Mouse (Mus musculus) E14TG2a.4 (cell line): ENCODE measurements around the gene Slc38a4.

Experiments used
- H3K27me3 ChIP-seq: 2 replicates; pipeline ENCODE4 v1.6.1; 2014; ENCODE audit warnings: low read length, control low read depth; ENCODE audit not compliant: insufficient read depth
- H3K36me3 ChIP-seq: 2 replicates; pipeline ENCODE4 v1.6.1; 2014; ENCODE audit warnings: low read length, control low read depth; ENCODE audit not compliant: insufficient read depth
- H3K4me1 ChIP-seq: replicated peaks from 2 replicates; pipeline ENCODE4 v1.6.1; 2014; ENCODE audit warnings: low read depth, low read length, control low read depth
- H3K4me3 ChIP-seq: replicated peaks from 2 replicates; pipeline ENCODE4 v1.5.1; 2014; ENCODE audit warnings: mild to moderate bottlenecking, low read length
- H3K9me3 ChIP-seq: 2 replicates; pipeline ENCODE4 v1.6.1; 2014; ENCODE audit warnings: low read length, control low read depth
- CTCF ChIP-seq: conservative IDR thresholded peaks from 2 replicates; pipeline ENCODE4 v1.5.1; 2014; ENCODE audit warnings: low read length
- NANOG ChIP-seq: IDR thresholded peaks from 2 replicates; pipeline ENCODE4 v1.6.1; 2014; ENCODE audit warnings: borderline replicate concordance, low read length, mixed read lengths
- POU5F1 ChIP-seq: IDR thresholded peaks from 2 replicates; pipeline ENCODE4 v1.6.1; 2014; ENCODE audit warnings: low read length, borderline replicate concordance

The Slc38a4 gene

DNA sequence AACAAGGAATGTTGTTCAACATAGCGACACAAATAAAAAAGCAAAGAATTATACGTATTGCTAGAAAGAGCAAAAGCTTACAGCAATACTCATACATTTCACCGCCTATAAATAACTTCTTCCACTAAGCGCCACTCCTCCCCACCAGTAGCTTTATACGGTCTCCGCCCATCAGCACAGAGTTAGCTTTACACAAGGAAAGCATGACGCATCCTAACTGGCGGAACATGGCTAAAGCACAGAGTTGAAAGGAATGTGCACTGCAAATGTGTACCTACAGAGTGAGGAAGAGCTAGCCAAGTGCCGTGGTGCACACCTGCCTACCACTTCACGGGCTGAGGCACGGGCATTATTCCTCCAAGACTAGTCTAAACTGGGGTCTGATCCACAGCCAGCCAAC is 95.4 kb downstream of the Slc38a4 start:
- Histone ChIP-seq H3K4me3 (no peak overlapping the region), H3K9me3 (peaks cover 11% of the 10 kb centered on the region; the same call in 1 of the 2 replicates), H3K36me3 (no peaks in the 10 kb centered on the region), H3K27me3 (no peaks in the 10 kb centered on the region), H3K4me1 (no peaks in the 10 kb centered on the region)
- TF ChIP-seq POU5F1 = no peak
- TF ChIP-seq CTCF = no peak
- no peak for TF ChIP-seq NANOG

DNA sequence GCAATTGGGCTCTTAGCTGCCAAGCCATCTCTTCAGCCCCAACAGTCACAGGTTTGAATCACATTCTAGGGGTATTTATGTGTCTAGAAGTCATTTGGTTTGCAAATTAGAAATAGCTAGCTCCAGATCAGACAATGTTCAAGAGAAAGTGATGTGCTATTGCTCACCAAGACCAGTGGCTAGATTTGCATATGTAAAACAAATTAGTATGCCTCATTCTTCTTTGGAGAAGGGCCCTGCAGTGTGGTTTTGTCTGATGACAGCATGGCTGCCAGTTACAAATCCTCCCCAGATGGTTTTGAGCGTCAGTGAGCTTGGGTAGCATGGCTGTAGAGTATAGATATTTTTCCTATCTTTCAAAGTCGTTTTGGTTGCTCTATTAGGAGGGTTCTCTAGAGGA is 96.5 kb downstream of the Slc38a4 start:
- TF ChIP-seq POU5F1 (no peak), NANOG (no peak), CTCF (no peak)
- H3K4me1 ChIP-seq = no peaks in the 10 kb centered on the region
- no peaks in the 10 kb centered on the region for H3K36me3 ChIP-seq
- 0 out of 2 replicates have a peak, but pooled peaks cover 6% of the 10 kb centered on the region for H3K27me3 ChIP-seq
- no peak overlapping the region for H3K4me3 ChIP-seq
- peaks cover 11% of the 10 kb centered on the region; the same call in 1 of the 2 replicates for H3K9me3 ChIP-seq

DNA sequence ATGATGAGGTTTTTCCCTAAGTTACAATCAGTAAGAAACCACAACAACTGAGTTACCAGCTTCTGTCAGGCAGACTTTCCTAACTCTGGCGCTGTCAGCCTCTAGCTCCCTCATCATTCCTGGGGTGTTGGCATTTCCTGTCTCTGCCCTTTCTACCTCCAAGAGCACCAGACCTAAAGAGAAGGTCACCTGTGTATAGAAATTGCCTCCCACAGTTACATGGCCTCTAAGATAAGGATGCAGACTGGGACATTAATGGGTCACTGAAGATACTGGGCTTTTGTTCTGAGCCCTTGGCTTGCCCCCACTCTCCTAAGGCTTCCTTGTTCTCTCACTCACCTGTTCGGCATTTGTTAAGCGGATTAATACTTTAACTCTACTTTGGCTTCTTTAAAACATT is 99.1 kb downstream of the Slc38a4 start:
- peaks cover 11% of the 10 kb centered on the region; the same call in 1 of the 2 replicates for H3K27me3 ChIP-seq
- H3K36me3 ChIP-seq = no peaks in the 10 kb centered on the region
- peaks cover 11% of the 10 kb centered on the region for H3K4me1 ChIP-seq
- H3K4me3 ChIP-seq = no peak overlapping the region
- H3K9me3 ChIP-seq = 0 out of 2 replicates have a peak, but pooled peaks cover 3% of the 10 kb centered on the region
- no peak for TF ChIP-seq POU5F1
- TF ChIP-seq CTCF = no peak
- no peak for TF ChIP-seq NANOG

DNA sequence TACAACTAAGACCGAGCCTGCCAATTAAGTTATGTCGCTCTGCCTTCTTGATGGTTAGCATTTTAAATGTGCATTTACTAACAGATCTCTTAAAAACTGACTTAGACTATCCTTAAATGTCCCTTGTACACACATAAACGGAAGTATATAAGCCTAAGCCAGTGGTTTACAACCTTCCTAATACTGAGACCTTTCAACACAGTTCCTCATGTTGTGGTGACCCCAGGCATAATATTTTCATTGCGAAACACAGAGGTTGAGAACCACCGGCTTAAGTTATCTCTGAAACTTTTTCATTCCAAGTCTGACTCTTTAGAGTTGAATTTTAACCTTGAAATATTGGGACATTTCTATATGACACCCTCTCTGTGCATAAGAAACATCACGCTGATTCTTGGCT is 101.4 kb downstream of the Slc38a4 start:
- no peak overlapping the region for H3K4me3 ChIP-seq
- H3K36me3 ChIP-seq = no peaks in the 10 kb centered on the region
- H3K9me3 ChIP-seq = no peaks in the 10 kb centered on the region
- TF ChIP-seq CTCF = no peak
- no peak for TF ChIP-seq NANOG
- TF ChIP-seq POU5F1 = no peak
- H3K4me1 ChIP-seq = peaks cover 11% of the 10 kb centered on the region
- peaks cover 11% of the 10 kb centered on the region; the same call in 1 of the 2 replicates for H3K27me3 ChIP-seq

DNA sequence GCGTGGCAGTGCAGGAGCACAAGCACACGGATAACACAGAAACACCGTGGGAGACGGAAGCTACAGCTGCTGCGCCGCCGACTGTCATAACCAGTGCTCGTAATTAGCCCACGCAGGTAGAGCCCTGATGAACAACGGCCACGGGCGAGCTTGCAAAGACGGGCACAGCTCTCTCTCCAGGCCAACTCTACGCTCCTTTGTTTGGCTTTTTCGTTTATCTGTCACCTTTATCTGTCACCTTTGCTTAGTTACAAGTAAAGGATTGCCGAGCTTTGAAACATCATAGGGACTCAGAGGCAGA is 101.9 kb downstream of the Slc38a4 start:
- no peak for TF ChIP-seq POU5F1
- no peak for TF ChIP-seq CTCF
- no peak for TF ChIP-seq NANOG
- Histone ChIP-seq H3K36me3 (no peaks in the 10 kb centered on the region), H3K4me3 (peak overlapping the region; percentile 66), H3K9me3 (no peaks in the 10 kb centered on the region), H3K4me1 (peaks cover 11% of the 10 kb centered on the region), H3K27me3 (peaks cover 11% of the 10 kb centered on the region; the same call in 1 of the 2 replicates)

DNA sequence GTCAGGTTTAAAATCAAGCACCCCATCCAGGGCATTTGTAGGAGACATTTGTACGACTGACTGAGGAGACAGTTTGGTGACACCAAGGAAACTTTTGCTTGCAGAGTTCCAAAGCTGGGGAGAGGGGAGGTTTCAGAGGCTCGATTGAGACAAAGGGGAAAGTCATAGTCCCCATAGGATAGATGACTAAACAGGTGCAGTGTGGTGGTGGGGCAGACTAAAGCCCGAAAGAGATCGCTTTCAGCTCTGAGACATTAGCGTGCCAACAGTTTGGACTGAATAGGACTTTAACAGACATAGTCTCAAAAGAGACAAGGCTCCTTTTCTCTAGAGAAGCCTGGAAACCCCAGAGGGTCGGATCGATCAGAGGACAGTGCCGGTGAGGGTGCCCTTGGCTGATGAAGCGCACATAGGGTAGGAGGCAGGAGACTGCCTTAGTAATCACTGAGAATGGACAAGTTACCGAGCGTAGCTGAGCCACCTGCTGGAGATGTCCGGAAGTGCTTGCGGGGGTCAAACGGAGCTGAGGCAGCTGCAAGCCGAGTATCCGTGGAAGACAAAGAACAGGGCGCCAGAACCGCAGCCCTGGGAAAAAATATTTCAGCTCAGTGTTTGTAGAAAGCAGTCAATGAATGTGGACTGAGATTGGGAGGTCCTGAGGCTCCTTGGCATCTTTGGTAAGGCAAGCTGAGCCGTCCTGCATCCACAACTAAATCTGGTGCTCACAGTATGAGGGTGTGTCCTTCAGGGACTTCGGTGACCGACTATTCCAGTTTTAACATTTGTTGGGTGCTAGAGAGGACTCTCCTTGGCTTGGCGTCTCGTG is 102.4 kb downstream of the Slc38a4 start:
- H3K4me1 ChIP-seq = peaks cover 11% of the 10 kb centered on the region
- peaks cover 11% of the 10 kb centered on the region; the same call in 1 of the 2 replicates for H3K27me3 ChIP-seq
- H3K36me3 ChIP-seq = no peaks in the 10 kb centered on the region
- no peaks in the 10 kb centered on the region for H3K9me3 ChIP-seq
- TF ChIP-seq NANOG (no peak), POU5F1 (no peak), CTCF (peak; percentile 85)
- H3K4me3 ChIP-seq = peak overlapping the region; percentile 66

DNA sequence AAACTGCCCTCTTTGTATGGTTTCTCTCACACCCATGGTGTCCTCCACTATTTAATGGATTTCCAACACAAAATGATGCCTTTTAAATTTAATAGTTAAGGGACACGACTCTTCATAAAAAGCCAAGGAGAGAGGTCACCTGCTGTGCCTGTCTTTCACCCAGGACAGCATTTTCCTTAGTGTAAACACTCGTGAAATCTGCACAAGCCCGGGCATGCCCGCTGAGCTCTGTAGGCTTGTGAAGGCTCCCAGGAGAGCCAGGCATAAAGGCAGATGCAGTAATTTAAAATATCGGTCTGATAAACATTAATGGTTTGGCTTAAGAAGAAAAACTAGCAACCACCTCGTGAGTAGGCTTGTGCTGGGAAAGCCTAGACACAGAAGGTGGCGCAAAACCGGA is 103.3 kb downstream of the Slc38a4 start:
- peaks cover 11% of the 10 kb centered on the region; the same call in 1 of the 2 replicates for H3K27me3 ChIP-seq
- TF ChIP-seq NANOG (no peak), POU5F1 (no peak), CTCF (no peak)
- H3K4me3 ChIP-seq = no peak overlapping the region
- no peaks in the 10 kb centered on the region for H3K36me3 ChIP-seq
- peaks cover 11% of the 10 kb centered on the region for H3K4me1 ChIP-seq
- H3K9me3 ChIP-seq = no peaks in the 10 kb centered on the region

DNA sequence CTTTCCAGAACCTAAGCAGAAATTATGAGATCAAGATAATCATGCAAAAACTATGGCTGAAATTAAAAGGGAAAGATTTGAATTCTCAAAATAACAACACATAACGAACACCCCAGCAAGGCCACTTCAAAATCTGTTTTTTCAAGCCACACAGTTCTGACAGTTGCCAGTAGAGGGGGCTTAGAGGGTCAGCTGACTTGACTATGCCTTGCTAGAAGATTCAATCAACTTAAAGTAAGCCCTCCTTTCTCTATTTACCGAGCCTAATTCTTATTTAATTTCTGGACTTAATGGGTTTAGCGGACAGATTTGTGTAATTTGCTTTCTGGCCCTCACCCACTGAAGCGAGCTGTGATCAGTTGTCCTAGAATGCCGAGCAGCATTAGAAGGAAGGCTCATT is 104.0 kb downstream of the Slc38a4 start:
- Histone ChIP-seq H3K4me1 (peaks cover 11% of the 10 kb centered on the region), H3K27me3 (peaks cover 11% of the 10 kb centered on the region; the same call in 1 of the 2 replicates), H3K36me3 (no peaks in the 10 kb centered on the region), H3K4me3 (no peak overlapping the region), H3K9me3 (no peaks in the 10 kb centered on the region)
- TF ChIP-seq CTCF (peak; percentile 45), POU5F1 (no peak)

DNA sequence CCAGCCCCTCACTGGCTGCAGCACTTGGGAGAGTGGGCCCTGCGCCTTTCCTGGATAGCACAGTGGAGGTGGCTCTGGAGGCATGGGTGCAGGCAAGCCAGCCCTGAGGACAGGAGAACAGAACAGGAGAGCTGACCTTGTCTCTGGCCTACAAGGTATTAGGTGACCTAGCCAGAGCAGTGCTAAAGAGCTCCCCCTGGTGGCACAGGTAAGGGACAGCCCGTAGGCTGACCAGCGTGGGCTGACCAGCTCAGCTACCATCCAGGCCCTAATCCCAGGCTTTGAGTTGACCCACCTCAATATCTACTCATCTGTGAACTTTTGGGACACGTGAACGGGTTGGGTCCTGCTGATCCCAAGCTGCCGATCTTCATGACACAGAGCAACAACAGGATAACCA is 107.3 kb downstream of the Slc38a4 start:
- TF ChIP-seq CTCF (peak; percentile 59), NANOG (no peak)
- Histone ChIP-seq H3K36me3 (no peaks in the 10 kb centered on the region), H3K27me3 (no peaks in the 10 kb centered on the region), H3K4me1 (peaks cover 11% of the 10 kb centered on the region), H3K9me3 (no peaks in the 10 kb centered on the region), H3K4me3 (no peak overlapping the region)
